Mouse (Mus musculus): Measurements from ENCODE around the gene Syce2.

Syce2 gene

GRCm38 (mm10) chr8:84933767-84934559 is 62.1 kb downstream of the Syce2 start:
- DNase-seq = no peak

GRCm38 (mm10) chr8:84934860-84935259 is 62.9 kb downstream of the Syce2 start:
- DNase-seq = peak; percentile 77

GRCm38 (mm10) chr8:84935489-84935888 is 63.6 kb downstream of the Syce2 start:
- peak; percentile 54 for DNase-seq

GRCm38 (mm10) chr8:84936041-84936961 is 64.4 kb downstream of the Syce2 start:
- no peak for DNase-seq

GRCm38 (mm10) chr8:84936962-84937546 is 65.1 kb downstream of the Syce2 start, which contains the start of gene Mast1:
Gene Mast1, minus strand, starts transcription at chr8:84937359.
- DNase-seq = peak; percentile 84

Data from cerebellum, adult 11 months (tissue).